Mouse (Mus musculus) urinary bladder, postnatal 4 days (tissue): ENCODE results near the gene Dnajb3.

Source experiments
- DNase-seq, 2 experiments: peaks; one replicate each; pipeline ENCODE4 v3.0.0; 2021 to 2022; ENCODE audit warnings: low spot score in 2 of 2

Gene Dnajb3

DNA sequence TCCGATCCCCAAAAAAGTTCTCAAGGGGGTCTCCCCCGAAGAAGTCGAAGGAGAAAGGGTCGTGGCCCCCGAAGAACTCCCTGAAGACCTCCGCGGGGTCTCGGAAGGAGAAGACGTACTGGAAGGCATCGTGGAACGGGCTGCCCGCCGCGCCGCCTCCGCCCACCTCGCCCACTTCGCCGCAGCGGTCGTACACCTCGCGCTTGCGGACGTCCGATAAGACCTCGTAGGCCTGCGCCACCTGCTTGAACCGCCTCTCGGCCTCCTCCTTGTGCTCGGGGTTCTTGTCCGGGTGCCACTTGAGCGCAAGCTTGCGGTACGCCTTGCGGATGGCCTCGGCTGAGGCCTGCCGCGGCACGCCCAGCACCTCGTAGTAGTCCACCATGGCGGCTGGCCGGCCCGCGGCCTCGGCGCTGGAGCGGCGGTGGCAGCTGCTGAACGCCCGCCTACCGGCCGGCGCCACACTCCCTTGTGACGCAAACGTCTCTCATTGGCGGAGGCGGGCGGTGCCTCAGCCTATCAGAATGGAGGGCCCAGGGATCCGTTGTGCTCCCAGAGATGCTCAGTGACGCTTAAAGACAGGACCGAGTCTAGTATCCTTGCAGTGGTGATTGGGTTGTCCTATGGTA lies at the start of gene Dnajb3:
Gene Dnajb3 (minus strand): TSS at position 489 of the 629 bp plus-strand sequence.
- peak; percentile 71 for DNase-seq

DNA sequence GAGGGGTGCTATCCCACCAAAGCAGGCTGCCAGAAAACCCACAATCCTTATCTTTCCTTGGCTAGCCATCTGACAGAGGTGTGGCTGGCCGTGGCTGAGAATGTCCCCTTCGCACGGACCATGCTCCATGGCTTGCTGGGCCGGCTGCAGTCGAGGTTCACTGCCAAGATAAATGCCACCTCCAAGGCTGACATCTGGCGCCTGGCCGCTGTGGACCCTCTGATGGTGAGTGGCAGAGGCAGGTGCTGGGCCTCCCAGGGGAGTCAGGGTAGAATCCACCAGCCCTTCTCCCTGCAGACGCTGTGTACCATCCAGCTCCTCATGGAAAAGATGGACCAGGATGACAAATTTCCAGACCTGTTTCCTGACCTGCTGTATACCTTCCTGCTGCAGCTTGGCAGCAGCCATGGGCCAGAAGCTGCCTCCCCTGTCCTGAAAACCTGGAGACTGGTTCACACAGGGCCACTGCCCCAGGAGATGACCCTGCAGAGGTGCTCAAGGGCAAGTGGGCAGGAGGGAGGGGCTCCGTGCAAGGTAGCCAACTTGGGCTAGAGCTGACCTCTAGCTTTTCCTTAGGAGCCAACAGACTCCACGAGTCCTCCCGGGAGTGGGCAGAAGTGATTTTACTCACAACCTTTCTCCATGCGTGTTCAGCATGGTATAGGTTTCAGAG lies 49.3 kb upstream of the Dnajb3 start:
- peak; percentile 61 to 87 for DNase-seq

- DNase-seq = no peak
Measured at GRCm38 (mm10) chr1:88253540-88253939, 48.0 kb upstream of the Dnajb3 start.

- DNase-seq = no peak
Measured at GRCm38 (mm10) chr1:88253106-88253505, 47.5 kb upstream of the Dnajb3 start.

DNA sequence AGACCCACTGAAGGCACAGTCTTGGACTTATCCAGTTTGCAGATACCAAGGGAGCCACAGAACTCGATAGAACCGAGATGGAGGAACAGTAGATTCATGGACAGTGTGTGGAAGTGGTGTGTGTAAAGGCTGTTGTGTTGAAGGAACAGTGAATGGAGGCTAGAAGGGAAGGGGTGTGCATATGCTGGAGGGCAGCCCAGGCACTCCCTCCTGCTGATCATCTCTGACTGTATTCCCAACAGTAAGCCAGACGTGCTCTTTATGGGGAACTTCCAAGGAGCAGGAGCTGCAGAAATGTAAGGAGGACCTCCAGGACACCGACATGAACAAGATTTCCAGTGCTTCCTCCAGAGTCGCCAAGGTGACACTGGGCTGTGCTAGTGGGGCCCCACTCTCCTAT lies 44.4 kb upstream of the Dnajb3 start:
- DNase-seq = no peak

DNA sequence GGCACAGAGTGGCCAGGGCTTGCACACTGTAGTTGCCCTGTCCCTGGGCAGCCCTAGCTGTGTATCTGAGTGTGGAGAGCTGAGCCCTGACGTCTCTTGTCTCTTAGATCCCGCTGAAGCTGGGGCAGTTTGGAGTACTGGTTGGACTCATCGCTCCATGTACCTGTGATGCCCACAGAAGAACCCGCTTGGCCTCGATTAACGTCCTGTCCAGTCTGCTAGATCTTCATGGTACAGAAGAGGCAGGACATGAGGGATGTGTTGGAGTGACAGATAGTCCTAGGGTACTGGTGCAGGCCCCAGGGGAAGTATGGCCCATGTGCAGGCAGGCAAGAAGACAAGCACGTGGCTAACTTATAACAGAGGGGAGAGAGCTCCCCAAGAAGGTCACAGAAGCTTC lies 44.0 kb upstream of the Dnajb3 start:
- no peak for DNase-seq

GRCm38 (mm10) chr1:88248658-88249057 lies 43.1 kb upstream of the Dnajb3 start:
- peak in 1 of 2 experiments; percentile 87 for DNase-seq

DNA sequence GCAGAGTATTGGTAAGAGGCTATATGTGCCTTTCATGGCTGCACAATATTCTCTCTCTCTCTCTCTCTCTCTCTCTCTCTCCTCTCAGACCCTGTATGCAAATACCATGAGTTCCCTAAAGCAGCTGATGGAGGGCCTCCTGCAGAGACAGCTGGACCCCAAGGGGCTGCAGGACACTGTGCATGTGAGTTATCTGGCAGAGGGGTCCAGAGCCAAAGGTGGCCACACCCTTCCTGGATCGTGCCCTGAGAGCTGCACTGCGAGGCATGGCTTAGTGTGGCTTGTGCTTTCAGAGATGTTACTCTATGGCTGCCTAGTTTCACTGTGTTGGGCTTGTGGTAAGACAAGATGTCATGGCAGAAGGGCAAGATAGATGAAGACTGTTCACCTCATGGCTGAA lies 42.1 kb upstream of the Dnajb3 start:
- DNase-seq = no peak

GRCm38 (mm10) chr1:88246386-88246785 lies 40.8 kb upstream of the Dnajb3 start:
- no peak for DNase-seq

DNA sequence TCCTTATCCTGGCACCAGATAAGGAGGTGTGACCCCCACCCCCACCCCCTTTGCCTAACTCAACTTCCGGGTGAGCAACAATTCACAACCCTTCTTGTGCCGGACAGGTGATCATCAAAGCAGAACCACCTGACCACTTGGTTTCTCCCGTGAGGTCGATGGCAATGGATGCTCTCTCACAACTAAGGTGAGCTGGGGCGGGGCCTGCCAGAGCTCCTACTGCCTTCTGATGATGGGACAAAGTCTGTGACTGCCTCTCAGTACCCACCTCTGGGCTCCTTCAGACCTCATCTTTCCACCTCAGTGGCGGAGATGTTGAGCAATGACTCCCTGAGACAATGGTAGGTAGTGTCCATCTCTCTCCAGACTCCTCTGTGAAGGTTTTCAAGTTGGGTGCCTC lies 40.3 kb upstream of the Dnajb3 start:
- DNase-seq = no peak

DNA sequence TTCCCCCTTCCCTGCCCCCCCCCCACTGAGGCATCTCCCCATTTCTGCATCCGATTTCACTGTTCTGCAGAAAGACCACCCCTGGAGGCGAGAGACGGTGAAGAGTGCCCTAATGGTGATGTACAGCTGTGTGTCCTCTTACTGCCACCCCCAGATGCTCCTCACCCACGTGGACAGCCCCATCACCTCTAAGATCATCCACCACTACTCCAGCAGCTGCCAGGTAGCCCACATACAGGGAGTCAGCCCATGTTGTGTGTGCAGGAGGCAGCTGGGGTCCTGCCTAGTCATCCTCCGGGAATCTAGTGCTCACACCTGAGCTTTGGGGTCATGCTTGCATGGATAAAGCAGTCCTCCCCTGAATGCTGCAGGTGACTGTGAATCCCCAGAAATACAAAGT lies 38.3 kb upstream of the Dnajb3 start:
- DNase-seq = no peak

DNA sequence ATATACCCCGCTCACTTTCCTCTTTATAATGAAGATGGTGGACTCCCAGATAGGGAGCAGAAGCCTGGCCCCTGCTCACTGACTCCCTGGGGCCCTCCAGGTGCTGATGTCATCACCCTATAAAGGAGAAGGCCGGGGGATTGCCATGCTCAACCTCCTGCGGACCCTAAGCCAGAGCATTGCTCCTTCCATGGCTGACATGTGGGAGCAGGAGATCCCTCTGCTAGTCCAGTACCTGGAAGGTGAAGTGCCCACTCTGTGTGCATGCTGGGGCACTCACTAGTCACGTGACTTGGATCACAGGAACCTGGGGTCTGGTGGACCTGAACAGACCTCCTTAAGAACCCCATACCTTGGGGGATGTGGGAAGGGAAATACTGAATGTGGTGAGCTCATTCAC lies 35.0 kb upstream of the Dnajb3 start:
- DNase-seq = no peak

GRCm38 (mm10) chr1:88240072-88240471 lies 34.5 kb upstream of the Dnajb3 start:
- DNase-seq = no peak

GRCm38 (mm10) chr1:88238771-88239170 lies 33.2 kb upstream of the Dnajb3 start:
- peak in 1 of 2 experiments; percentile 87 for DNase-seq

- DNase-seq = no peak
Measured at GRCm38 (mm10) chr1:88237311-88237710, 31.7 kb upstream of the Dnajb3 start.

- DNase-seq = no peak
Measured at GRCm38 (mm10) chr1:88235894-88236415, 30.4 kb upstream of the Dnajb3 start.

DNA sequence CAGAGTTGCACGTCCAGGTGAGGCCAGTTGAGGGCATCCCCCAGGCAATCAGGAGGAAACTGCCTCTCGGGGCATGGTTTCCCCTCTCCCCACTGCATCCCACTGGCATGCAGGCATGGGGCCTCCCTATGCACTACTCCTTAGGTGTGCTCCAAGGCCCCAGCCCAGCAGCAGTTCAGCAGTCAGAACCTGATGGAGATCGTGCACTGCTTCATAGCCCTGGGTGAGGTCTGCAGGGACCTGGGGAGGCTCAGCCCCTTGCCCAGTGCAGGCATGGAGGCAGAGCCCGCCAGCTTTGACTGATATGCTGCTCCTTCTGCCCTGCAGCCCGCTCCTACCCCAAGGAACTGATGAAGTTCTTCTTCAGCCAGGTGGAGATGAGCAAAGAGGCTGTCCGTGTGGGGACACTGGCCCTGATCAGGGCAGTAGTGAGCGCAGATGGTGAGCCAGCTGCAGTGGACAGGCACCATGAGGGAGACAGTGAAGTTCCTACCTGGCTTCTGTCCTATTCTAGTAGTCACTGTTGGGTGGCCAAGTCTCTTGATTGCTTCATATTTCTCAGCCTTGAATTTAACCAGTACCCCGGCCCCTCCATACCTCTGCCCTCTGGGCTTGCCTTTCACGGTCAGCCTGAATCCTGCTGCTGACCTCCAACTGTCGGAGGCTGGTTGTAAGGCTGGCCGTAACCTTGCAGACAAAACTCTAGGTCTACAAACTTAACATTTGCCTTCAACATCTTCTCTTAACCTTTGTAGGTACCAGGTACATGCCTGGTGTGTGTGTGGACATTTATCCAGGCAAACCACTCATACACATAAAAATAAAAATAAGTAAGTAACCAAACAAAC lies 29.7 kb upstream of the Dnajb3 start:
- peak in 1 of 2 experiments; percentile 81 for DNase-seq

- DNase-seq = no peak
Measured at GRCm38 (mm10) chr1:88234646-88235045, 29.1 kb upstream of the Dnajb3 start.

GRCm38 (mm10) chr1:88234248-88234610 lies 28.6 kb upstream of the Dnajb3 start:
- no peak for DNase-seq

DNA sequence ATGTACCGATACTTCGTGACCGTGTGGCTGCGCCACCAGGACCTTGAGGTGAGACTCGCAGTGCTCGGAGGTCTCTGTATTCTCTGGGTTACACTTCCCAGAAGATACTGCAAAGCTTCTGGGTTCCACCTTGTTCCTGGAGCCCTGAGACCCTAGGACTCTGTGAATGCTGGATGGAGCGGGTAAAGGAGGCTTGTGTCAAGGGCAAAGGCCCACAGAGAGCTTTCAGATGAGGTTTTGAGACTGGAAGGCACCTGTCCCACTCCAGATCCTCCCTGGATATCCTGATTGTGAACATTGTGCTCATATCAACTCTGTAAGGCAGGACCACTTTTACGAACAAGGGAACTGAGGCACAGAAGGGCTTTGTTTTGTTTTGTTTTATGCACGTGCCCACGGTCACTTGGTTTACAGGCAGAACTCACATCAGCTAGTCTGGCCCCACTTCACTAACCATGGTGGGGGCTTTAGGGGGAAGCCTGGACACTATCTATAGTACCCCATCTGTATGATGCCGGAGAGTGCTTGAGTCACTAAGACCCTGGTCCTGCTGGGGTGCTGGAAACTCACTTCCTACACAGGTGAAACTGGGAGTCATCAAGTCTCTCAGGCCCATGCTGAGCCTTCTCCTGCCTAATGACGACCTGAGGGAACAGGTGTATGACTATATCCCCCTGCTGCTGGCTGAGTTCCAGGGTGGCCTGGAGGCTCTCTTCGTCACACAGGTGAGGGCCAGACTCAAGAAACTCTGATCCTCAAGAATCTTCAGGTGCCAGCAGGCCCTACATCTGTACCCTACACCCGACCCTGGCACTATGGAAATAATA lies 28.1 kb upstream of the Dnajb3 start:
- peak in 1 of 2 experiments; percentile 88 for DNase-seq

GRCm38 (mm10) chr1:88232664-88233380 lies 27.2 kb upstream of the Dnajb3 start:
- peak in 1 of 2 experiments; percentile 59 for DNase-seq
